Mouse (Mus musculus) cortical plate, adult 2 months (tissue): Measurements from ENCODE around the gene Slc25a22. TPM values are rescaled to one million over a fixed set of nuclear protein-coding genes. Genes with fewer than 3 reads are reported as not detected.

Experiments used
- H3K27ac ChIP-seq: fragments of 200-500 bp; 2 replicates; pipeline ENCODE4 v1.5.1; 2012; ENCODE audit warnings: low read length, control low read depth, inconsistent platforms; ENCODE audit not compliant: insufficient read depth
- H3K4me1 ChIP-seq: fragments of 200-500 bp; 2 replicates; pipeline ENCODE4 v1.6.1; 2011; ENCODE audit warnings: low read length; ENCODE audit not compliant: control insufficient read depth, insufficient read depth
- H3K4me3 ChIP-seq: fragments of 200-500 bp; 2 replicates; pipeline ENCODE4 v1.5.1; 2011; ENCODE audit warnings: mild to moderate bottlenecking, low read length, control low read depth; ENCODE audit not compliant: insufficient read depth
- CTCF ChIP-seq: fragments of 200-500 bp; IDR thresholded peaks from 2 replicates; pipeline ENCODE4 v1.5.1; 2011; ENCODE audit warnings: mild to moderate bottlenecking, control low read depth, low read length; ENCODE audit not compliant: insufficient read depth; ENCODE audit errors: extremely low read depth
- POLR2A ChIP-seq: fragments of 200-500 bp; IDR thresholded peaks from 2 replicates; pipeline ENCODE4 v1.6.1; 2011; ENCODE audit warnings: mild to moderate bottlenecking, low read length, control low read depth; ENCODE audit not compliant: insufficient read depth; ENCODE audit errors: extremely low read depth
- polyA plus RNA-seq: library from polyadenylated mRNA; depleted of rRNA; stranded (reverse); fragments of >200 nt; gene quantifications from 2 replicates; pipeline ENCODE4 v1.2.3, GENCODE M21; 2012

The Slc25a22 gene
- polyA plus RNA-seq, 1 experiment: 242 TPM

GRCm38 (mm10) chr7:141439811-141440210 lies 2.1 kb upstream of the Slc25a22 start:
- peaks cover 6% of the 10 kb centered on the region for H3K4me1 ChIP-seq
- H3K27ac ChIP-seq: no peak overlapping the region
- no peak for TF ChIP-seq POLR2A
- H3K4me3 ChIP-seq: no peak overlapping the region

- Histone ChIP-seq H3K4me3 (no peak overlapping the region), H3K4me1 (peaks cover 6% of the 10 kb centered on the region)
- TF ChIP-seq POLR2A: no peak
- TF ChIP-seq CTCF: no peak
These were observed 1.5 kb upstream of the Slc25a22 start for GRCm38 (mm10) chr7:141439140-141439679.

GRCm38 (mm10) chr7:141438201-141438968 lies 693 bp upstream of the Slc25a22 start:
- H3K4me3 ChIP-seq: no peak overlapping the region
- TF ChIP-seq CTCF (no peak), POLR2A (no peak)
- peaks cover 6% of the 10 kb centered on the region for H3K4me1 ChIP-seq
- H3K27ac ChIP-seq: no peak overlapping the region

More at GRCm38 (mm10) chr7:141439140-141439679, 1.5 kb upstream of the Slc25a22 start:
- no peak overlapping the region for H3K27ac ChIP-seq

GRCm38 (mm10) chr7:141436523-141436892 lies 1.2 kb downstream of the Slc25a22 start:
- no peak for TF ChIP-seq POLR2A
- no peak for TF ChIP-seq CTCF
- Histone ChIP-seq H3K4me3 (peak overlapping the region; percentile 75; the same call in 1 of the 2 replicates), H3K4me1 (peaks cover 6% of the 10 kb centered on the region), H3K27ac (no peak overlapping the region)

- peak overlapping the region; percentile 50; the same call in 1 of the 2 replicates for H3K27ac ChIP-seq
- H3K4me3 ChIP-seq: peak overlapping the region; percentile 48; the same call in 1 of the 2 replicates
- H3K4me1 ChIP-seq: peaks cover 6% of the 10 kb centered on the region
- no peak for TF ChIP-seq POLR2A
- no peak for TF ChIP-seq CTCF
These were observed 1.7 kb downstream of the Slc25a22 start for GRCm38 (mm10) chr7:141435856-141436522.

- TF ChIP-seq POLR2A: peak; percentile 83; the same call in 1 of the 2 replicates
- TF ChIP-seq CTCF: no peak
- peak overlapping the region; percentile 50; the same call in 1 of the 2 replicates for H3K27ac ChIP-seq
- H3K4me1 ChIP-seq: peaks cover 6% of the 10 kb centered on the region
- H3K4me3 ChIP-seq: peak overlapping the region; percentile 48
These were observed 2.4 kb downstream of the Slc25a22 start for GRCm38 (mm10) chr7:141435129-141435855.

- Histone ChIP-seq H3K27ac (0 out of 2 replicates have a peak overlapping the region, but pooled peaks have one; percentile 22), H3K4me3 (peak overlapping the region; percentile 48), H3K4me1 (peaks cover 6% of the 10 kb centered on the region)
- TF ChIP-seq CTCF: no peak
- peak; percentile 64; the same call in 1 of the 2 replicates for TF ChIP-seq POLR2A
These were observed 3.2 kb downstream of the Slc25a22 start for GRCm38 (mm10) chr7:141434464-141434863.

- no peak for TF ChIP-seq POLR2A
- no peak for TF ChIP-seq CTCF
- no peak overlapping the region for H3K27ac ChIP-seq
- peak overlapping the region; percentile 48 for H3K4me3 ChIP-seq
- peaks cover 6% of the 10 kb centered on the region for H3K4me1 ChIP-seq
These were observed 3.9 kb downstream of the Slc25a22 start for GRCm38 (mm10) chr7:141433517-141434400.
